Mouse (Mus musculus): ENCODE data around the gene Ablim2.

- TF ChIP-seq POLR2A (IDR thresholded peaks at IDR 0.05; ENCODE audit: borderline replicate concordance, control insufficient read depth, low read depth, low read length) (no peak), CTCF (IDR thresholded peaks at IDR 0.05; ENCODE audit: control insufficient read depth, insufficient read depth, low read length) (no peak)
Observed at GRCm38 (mm10) chr5:35768525-35768924, 10.8 kb downstream of the Ablim2 start.

Data from bone marrow, adult 2 months (tissue).